Mouse (Mus musculus) T-helper 1 cell (primary cell): ENCODE results near the gene Fads3.

ENCODE experiments used
- in situ Hi-C: fragments of 300-600 bp; cut with MboI, MseI; formaldehyde crosslinking; loops from one replicate; pipeline ENCODE4 v1.15.1; 2025; ENCODE audit warnings: high pct_unique_total_duplicates

The Fads3 gene

GRCm38 (mm10) chr19:10049533-10049932, 8.2 kb downstream of the Fads3 start:
- in situ Hi-C loops: loop anchor here (10.0 kb wide), 1 partner anchor 1245 kb away; no protein-coding TSS in a partner anchor

- in situ Hi-C loops: no loop called here
These were observed 9.1 kb downstream of the Fads3 start for GRCm38 (mm10) chr19:10050438-10050837.

GRCm38 (mm10) chr19:10052698-10053097, 11.3 kb downstream of the Fads3 start:
- in situ Hi-C loops: no loop called here

GRCm38 (mm10) chr19:10053692-10054260, 12.4 kb downstream of the Fads3 start:
- in situ Hi-C loops: no loop called here

GRCm38 (mm10) chr19:10054361-10055075, 13.1 kb downstream of the Fads3 start:
- in situ Hi-C loops: no loop called here

- in situ Hi-C loops: no loop called here
These were observed 13.9 kb downstream of the Fads3 start for GRCm38 (mm10) chr19:10055261-10055660.

- in situ Hi-C loops: no loop called here
These were observed 14.7 kb downstream of the Fads3 start for GRCm38 (mm10) chr19:10055783-10056660.

- in situ Hi-C loops: no loop called here
These were observed 15.3 kb downstream of the Fads3 start for GRCm38 (mm10) chr19:10056686-10057085.

- in situ Hi-C loops: no loop called here
These were observed 16.4 kb downstream of the Fads3 start for GRCm38 (mm10) chr19:10057486-10058351.

GRCm38 (mm10) chr19:10058352-10058825, 17.0 kb downstream of the Fads3 start:
- in situ Hi-C loops: no loop called here

- in situ Hi-C loops: no loop called here
These were observed 17.6 kb downstream of the Fads3 start for GRCm38 (mm10) chr19:10058876-10059427.

GRCm38 (mm10) chr19:10059911-10060567, 18.7 kb downstream of the Fads3 start:
- in situ Hi-C loops: no loop called here

- in situ Hi-C loops: no loop called here
These were observed 19.6 kb downstream of the Fads3 start for GRCm38 (mm10) chr19:10060783-10061590.

GRCm38 (mm10) chr19:10061624-10062023, 20.3 kb downstream of the Fads3 start:
- in situ Hi-C loops: no loop called here

GRCm38 (mm10) chr19:10062292-10062691, 20.9 kb downstream of the Fads3 start:
- in situ Hi-C loops: no loop called here

- in situ Hi-C loops: no loop called here
These were observed 21.5 kb downstream of the Fads3 start for GRCm38 (mm10) chr19:10062862-10063261.

- in situ Hi-C loops: no loop called here
These were observed 23.0 kb downstream of the Fads3 start for GRCm38 (mm10) chr19:10064173-10065012.

- in situ Hi-C loops: no loop called here
These were observed 24.3 kb downstream of the Fads3 start for GRCm38 (mm10) chr19:10065465-10066188.
